Comparison of ENCODE assay signal across 15 mouse cellular contexts in the genomic region with DNA sequence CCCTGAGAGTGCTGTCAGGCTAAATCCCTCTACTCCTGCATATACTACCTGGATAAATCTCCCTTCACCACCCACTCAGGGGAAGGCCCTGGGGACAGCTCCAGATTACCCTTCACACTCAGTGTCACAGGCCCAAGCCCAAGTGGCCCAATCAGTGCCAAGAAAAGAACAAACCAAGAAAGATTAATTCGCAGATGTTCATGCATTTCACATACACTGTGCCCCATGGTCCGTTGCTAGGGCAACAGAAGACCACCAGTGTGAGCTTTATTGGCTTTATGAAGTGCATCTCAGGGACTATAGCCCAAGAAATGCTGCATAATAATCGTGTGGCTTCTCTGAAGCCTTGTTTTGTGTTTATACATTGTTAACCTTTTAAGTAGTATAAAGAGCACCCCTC.
DNase-seq lines count a peak whose midpoint lies in the region; ATAC-seq and TF ChIP-seq lines count a peak whose summit lies in the region.
"Had no signal": no experiment of that assay in that cellular context is flagged by ENCODE, and none has a peak within 500 bp of the region (broad histone marks: within the 10 kb centered on the region; RNA-seq: fewer than 3 reads in every experiment).

No protein-coding gene starts in this region.

- no peak for TF ChIP-seq POLR2A in brain, embryonic 14.5 days (IDR thresholded peaks at IDR 0.05; ENCODE audit: borderline replicate concordance, extremely low read depth, insufficient read depth, insufficient read length, poor library complexity, severe bottlenecking)

- H3K9me3 ChIP-seq in forebrain, embryonic 10.5 days = no peaks in the 10 kb centered on the region
- no peaks in the 10 kb centered on the region for H3K9me3 ChIP-seq in hindbrain, embryonic 13.5 days
- no peaks in the 10 kb centered on the region for H3K9me3 ChIP-seq in midbrain, embryonic 14.5 days (ENCODE audit: control insufficient read depth, low read length)
- H3K9me3 ChIP-seq: embryonic facial prominence, embryonic 10.5 days; stomach, embryonic 15.5 days had no signal

- H3K27ac ChIP-seq in forebrain, embryonic 10.5 days = peak overlapping the region; percentile 30; the same call in 1 of the 2 replicates
- no peak overlapping the region; the same call in 1 of the 2 replicates for H3K27ac ChIP-seq in hindbrain, embryonic 13.5 days
- peak overlapping the region; percentile 66 for H3K27ac ChIP-seq in midbrain, embryonic 14.5 days (replicated peaks; ENCODE audit: low read depth, low read length)
- H3K27ac ChIP-seq: embryonic facial prominence, embryonic 10.5 days; stomach, embryonic 15.5 days had no signal

- peaks cover 4% of the 10 kb centered on the region for H3K36me3 ChIP-seq in forebrain, embryonic 10.5 days (replicated peaks)
- no peaks in the 10 kb centered on the region for H3K36me3 ChIP-seq in hindbrain, embryonic 13.5 days
- no peaks in the 10 kb centered on the region for H3K36me3 ChIP-seq in midbrain, embryonic 14.5 days (ENCODE audit: control insufficient read depth, insufficient read depth, low read length)
- H3K36me3 ChIP-seq: stomach, embryonic 15.5 days had no signal

- peak overlapping the region; percentile 18 for H3K4me2 ChIP-seq in hindbrain, embryonic 13.5 days
- peak overlapping the region; percentile 13 for H3K4me2 ChIP-seq in midbrain, embryonic 14.5 days (ENCODE audit: low read length)
- H3K4me2 ChIP-seq: stomach, embryonic 15.5 days had no signal

- H3K27me3 ChIP-seq in forebrain, embryonic 10.5 days (ENCODE audit: poor library complexity, severe bottlenecking) = peaks cover 66% of the 10 kb centered on the region
- no peaks in the 10 kb centered on the region for H3K27me3 ChIP-seq in hindbrain, embryonic 13.5 days
- no peaks in the 10 kb centered on the region for H3K27me3 ChIP-seq in midbrain, embryonic 14.5 days (ENCODE audit: control insufficient read depth, insufficient read depth, low read length)
- H3K27me3 ChIP-seq: stomach, embryonic 15.5 days had no signal

- H3K4me1 ChIP-seq in forebrain, embryonic 10.5 days = peaks cover 98% of the 10 kb centered on the region
- peaks cover 55% of the 10 kb centered on the region for H3K4me1 ChIP-seq in hindbrain, embryonic 13.5 days (replicated peaks)
- peaks cover 61% of the 10 kb centered on the region for H3K4me1 ChIP-seq in midbrain, embryonic 14.5 days (ENCODE audit: control insufficient read depth, insufficient read depth, low read length)

- TF ChIP-seq CTCF in brain, embryonic 14.5 days (IDR thresholded peaks at IDR 0.05; ENCODE audit: borderline replicate concordance, extremely low read depth, insufficient read depth, insufficient read length) = no peak

- WGBS in forebrain, embryonic 10.5 days = 61% methylated on average over 3 of the region's 3 CpGs
- WGBS in hindbrain, embryonic 13.5 days = 15% methylated on average over 3 of the region's 3 CpGs
- 4% methylated on average over 3 of the region's 3 CpGs for WGBS in midbrain, embryonic 14.5 days

- peak; percentile 89 for DNase-seq in brain, embryonic 14.5 days (ENCODE audit: low read depth)
- peak; percentile 20 for DNase-seq in forebrain, embryonic 10.5 days (ENCODE audit: extremely low spot score, low spot score)
- peak; percentile 83 for DNase-seq in midbrain, embryonic 14.5 days
- DNase-seq in c-Kit-positive CD71-positive TER-119-positive erythroid progenitor cells, embryonic 14.5 days (ENCODE audit: low spot score) = no peak
- no peak for DNase-seq in thymus, postnatal 14 days
- no peak for DNase-seq in heart, adult 8-10 months (ENCODE audit: low spot score)
- DNase-seq: adrenal gland, adult 8-10 months; cerebellum, adult 2 months; heart, adult 11 months; liver, postnatal 0 days had no signal

- H3K9ac ChIP-seq in hindbrain, embryonic 13.5 days = peak overlapping the region; percentile 26; the same call in 1 of the 2 replicates
- no peak overlapping the region for H3K9ac ChIP-seq in midbrain, embryonic 14.5 days (replicated peaks; ENCODE audit: low read length)
- H3K9ac ChIP-seq: liver, postnatal 0 days; stomach, embryonic 15.5 days had no signal

- no peak overlapping the region for H3K4me3 ChIP-seq in forebrain, embryonic 10.5 days
- no peak overlapping the region for H3K4me3 ChIP-seq in hindbrain, embryonic 13.5 days
- no peak overlapping the region for H3K4me3 ChIP-seq in midbrain, embryonic 14.5 days (replicated peaks; ENCODE audit: low read depth, low read length)
- H3K4me3 ChIP-seq: embryonic facial prominence, embryonic 10.5 days; erythroblast, embryonic 14.5 days; stomach, embryonic 15.5 days had no signal

- peak; percentile 80 for ATAC-seq in hindbrain, embryonic 13.5 days (ENCODE audit: low FRiP score)
- ATAC-seq in midbrain, embryonic 14.5 days (ENCODE audit: low FRiP score, low TSS enrichment) = peak; percentile 78
- ATAC-seq: CD4-positive, CD25-positive, alpha-beta regulatory T cell, adult 4 months; liver, postnatal 0 days had no signal

Comparison
In these comparisons a context has a peak if more than half of its experiments do, and no peak if none do; other contexts are left out.
1. DNase-seq: peak in brain, embryonic 14.5 days (single experiment), forebrain, embryonic 10.5 days (single experiment) and midbrain, embryonic 14.5 days (single experiment); none in c-Kit-positive CD71-positive TER-119-positive erythroid progenitor cells, embryonic 14.5 days (single experiment), thymus, postnatal 14 days (single experiment) and heart, adult 8-10 months (single experiment).